Mouse (Mus musculus) lung, postnatal 10 days (tissue): ENCODE results near the gene Supt20.

Experiments
- DNase-seq: peaks from one replicate; pipeline ENCODE4 v3.0.0; 2021

The Supt20 gene

DNA sequence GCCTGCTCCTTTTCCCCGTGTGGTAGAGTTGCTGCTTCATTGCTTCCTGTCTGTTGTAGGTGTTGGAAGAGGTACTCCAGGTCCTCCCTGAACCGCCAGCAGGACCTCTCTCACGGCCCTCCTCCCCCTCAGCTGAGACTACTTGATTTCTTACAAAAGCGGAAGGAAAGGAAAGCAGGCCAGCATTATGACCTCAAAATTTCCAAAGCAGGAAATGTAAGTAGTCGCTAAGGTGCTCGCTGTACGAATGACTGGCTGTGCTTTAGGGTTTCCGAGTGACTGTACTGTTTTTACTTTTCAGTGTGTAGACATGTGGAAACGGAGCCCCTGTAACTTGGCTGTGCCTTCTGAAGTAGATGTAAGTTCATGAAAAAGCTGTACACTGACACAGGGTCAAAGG is 16.4 kb downstream of the Supt20 start:
- DNase-seq = no peak

- no peak for DNase-seq
Observed at GRCm38 (mm10) chr3:54714253-54714652, 21.6 kb downstream of the Supt20 start, which contains the start of gene Gm21958. Gm21958 (minus strand) TSS chr3:54714353.

- no peak for DNase-seq
Observed at GRCm38 (mm10) chr3:54715461-54715860, 22.9 kb downstream of the Supt20 start.

DNA sequence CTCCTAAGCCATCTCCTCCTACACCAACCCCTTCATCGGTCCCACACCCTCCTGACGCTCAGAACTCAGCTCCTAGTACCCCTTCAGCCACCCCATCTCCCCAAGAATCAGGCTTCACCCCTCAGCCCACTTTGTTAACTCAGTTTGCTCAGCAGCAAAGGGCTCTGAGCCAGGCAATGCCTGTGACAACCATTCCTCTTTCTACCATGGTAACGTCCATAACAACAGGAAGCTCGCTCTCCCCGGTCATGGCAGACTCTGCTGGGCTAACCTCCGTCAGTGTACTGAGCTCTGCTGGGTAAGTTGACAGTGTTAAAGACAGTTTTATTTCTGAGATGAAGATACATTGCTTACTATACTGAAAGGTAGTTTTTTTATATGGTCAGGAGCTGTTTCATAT is 24.7 kb downstream of the Supt20 start:
- DNase-seq = no peak

DNA sequence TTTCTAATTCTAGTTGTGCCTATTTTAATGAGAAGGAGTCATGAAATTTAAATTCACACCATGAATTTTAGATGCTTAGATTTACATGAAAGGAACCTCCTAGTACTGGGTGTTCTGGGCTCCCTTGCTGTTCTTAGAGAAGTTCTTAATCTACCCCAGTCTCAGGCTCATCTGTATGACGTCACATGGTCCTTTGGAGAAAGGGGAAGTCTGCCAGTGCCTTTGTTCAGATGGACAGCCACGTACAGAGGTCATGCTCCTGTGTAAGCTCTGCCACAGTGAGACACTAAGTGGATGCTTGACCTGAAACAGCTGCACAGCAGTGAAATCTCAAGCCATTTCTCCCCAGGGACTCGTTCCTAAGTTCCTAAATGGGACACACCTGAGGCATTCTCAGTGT is 26.3 kb downstream of the Supt20 start:
- DNase-seq = no peak

DNA sequence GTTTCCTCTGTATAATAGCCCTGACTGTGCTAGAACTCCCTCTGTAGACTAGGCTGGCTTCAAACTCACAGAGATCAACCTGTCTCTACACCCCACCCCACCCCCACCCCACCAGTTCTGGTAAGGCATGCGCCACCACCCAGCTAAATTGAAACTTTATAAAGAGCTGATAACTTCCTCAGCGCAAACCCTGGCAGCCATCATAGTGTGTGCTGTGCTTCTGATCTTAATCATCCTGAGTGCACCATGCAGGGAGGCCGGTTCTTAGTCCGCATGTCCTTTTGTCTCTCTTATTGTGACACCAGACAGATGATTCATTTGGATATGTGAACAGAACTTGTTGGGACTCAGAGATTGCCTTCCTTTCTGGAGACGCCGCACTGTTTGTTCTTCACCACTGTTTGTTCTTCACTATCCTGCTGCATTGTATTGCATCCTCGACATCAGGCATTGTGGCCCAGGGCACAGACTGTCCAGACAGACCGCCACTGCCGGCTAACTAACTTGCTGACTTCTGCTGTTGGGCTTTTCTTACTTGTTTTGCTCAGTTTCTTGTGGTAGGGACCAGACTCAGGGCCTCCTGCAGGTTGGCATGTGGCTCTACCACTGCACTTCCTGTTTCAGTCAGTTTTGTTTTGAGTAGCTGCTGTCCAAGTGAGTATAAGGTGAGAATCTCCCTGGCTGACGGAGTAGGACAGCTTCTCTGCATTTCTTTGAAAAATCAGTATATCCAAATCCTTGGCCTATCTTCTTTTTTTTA is 31.3 kb downstream of the Supt20 start:
- DNase-seq = no peak

- no peak for DNase-seq
Observed at GRCm38 (mm10) chr3:54725344-54725743, 32.7 kb downstream of the Supt20 start.

GRCm38 (mm10) chr3:54727588-54727987 is 35.0 kb downstream of the Supt20 start:
- no peak for DNase-seq

GRCm38 (mm10) chr3:54728100-54728499 is 35.5 kb downstream of the Supt20 start:
- no peak for DNase-seq

DNA sequence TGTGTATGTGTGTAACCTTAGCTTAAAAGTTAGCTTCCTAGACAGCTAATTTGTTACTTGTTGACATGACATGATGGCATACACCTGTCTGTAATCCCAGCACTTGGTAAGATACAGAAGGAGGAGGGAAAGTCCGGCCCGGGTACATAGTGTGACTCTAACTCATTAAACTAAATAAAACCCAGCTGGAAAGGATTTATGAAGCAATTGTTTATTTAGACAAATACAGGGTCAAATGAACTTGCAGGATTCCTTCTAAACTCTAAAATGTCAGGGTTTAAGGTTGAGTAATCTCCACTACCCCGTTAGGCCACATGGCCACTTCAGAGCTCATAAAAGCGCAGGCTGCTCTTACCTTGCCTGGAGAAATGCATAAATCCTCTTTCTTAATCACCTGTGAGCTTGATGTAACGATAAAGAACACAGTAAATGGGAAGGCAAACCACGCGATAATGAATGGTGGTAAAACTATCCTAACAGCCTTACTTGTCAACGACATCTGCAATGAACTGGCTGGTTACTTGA is 39.1 kb downstream of the Supt20 start:
- no peak for DNase-seq

- no peak for DNase-seq
Observed at GRCm38 (mm10) chr3:54732371-54732770, 39.8 kb downstream of the Supt20 start.

GRCm38 (mm10) chr3:54734411-54735246 is 42.0 kb downstream of the Supt20 start:
- peak; percentile 93 for DNase-seq

DNA sequence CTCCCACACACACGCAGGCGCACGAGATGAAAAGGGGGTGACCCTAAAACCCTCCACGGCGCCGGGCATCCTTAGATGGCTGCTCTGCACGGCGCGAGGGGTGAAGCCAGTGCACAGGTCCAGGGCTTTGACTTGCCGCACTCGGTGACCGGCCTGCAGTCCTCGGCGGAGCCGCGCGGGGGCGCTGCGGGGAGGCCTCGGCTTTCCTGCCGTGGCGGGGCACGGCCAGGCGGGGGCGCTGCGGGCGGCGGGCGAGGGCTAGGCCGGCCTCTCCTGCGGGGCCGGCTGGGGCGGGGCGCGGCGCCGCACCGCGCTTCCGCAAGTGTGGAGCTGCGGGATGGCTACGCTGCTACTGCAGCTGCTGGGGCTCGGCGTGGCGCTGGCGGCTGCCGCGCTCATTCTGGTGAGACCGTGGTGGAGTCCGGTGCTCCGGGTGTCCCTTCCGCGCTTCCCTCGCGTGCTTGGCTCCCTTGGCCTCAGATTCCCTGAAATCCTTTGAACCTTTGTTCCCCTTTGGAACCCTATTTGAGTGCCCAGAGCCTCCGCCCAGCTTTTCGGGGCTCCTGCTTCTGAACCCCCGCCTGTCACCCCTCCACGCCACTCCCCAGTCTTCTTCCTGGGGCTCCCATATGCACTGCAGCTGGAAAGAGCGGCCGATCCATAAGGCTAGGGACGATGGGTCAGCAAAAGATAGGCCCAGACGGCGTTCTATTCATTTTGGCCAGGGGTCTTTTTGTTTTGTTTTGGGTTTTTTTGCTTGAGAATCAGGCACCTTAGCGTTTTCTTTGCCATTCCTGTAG is 42.8 kb downstream of the Supt20 start, which contains the start of the genes Exosc8 and Alg5:
Gene Exosc8 (minus strand): TSS at position 147 of the 800 bp plus-strand sequence.
Gene Alg5 (plus strand): TSS at position 293 of the 800 bp plus-strand sequence.
- peak; percentile 91 for DNase-seq

- DNase-seq = peak; percentile 12
Observed at GRCm38 (mm10) chr3:54736101-54736927, 43.7 kb downstream of the Supt20 start.

DNA sequence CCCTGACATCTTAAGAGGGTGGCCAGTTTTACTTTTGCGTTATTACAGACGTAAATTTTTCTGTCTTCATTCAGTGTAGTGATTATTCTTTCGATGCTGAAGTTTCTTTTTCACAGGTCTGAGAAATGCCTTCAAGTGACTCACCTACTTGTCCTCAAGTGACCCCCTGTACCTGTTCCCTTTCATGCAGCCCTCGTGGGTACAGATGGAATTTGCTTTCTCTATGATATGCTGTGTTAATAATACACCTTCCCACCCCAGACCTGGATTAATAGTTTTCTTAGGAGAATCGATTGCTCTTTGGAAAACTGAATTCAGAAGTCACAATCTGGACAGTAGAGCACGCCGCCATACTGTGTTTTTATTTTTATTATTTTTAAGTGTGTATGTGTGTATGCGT is 44.7 kb downstream of the Supt20 start:
- DNase-seq = no peak

DNA sequence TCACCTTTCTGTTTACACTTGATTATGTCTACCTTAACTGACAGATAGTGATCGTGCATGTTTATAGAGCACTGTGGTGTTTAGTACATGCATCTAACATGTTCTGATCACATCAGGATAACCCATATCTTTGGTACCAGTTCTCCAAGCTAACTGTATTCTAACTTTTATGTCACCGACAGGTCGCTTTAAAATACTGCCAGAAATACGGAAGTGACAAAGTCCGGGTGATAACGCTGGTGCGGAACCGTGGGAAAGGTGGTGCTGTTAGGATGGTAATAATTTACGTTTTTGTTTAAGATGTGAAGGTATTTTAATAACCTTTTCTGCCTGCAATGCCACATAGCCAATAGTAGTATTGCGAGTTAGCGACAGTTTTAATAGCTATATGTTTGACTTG is 49.4 kb downstream of the Supt20 start:
- DNase-seq = no peak

GRCm38 (mm10) chr3:54745799-54746198 is 53.2 kb downstream of the Supt20 start:
- peak; percentile 48 for DNase-seq

- DNase-seq = no peak
Observed at GRCm38 (mm10) chr3:54753411-54753810, 60.8 kb downstream of the Supt20 start.

DNA sequence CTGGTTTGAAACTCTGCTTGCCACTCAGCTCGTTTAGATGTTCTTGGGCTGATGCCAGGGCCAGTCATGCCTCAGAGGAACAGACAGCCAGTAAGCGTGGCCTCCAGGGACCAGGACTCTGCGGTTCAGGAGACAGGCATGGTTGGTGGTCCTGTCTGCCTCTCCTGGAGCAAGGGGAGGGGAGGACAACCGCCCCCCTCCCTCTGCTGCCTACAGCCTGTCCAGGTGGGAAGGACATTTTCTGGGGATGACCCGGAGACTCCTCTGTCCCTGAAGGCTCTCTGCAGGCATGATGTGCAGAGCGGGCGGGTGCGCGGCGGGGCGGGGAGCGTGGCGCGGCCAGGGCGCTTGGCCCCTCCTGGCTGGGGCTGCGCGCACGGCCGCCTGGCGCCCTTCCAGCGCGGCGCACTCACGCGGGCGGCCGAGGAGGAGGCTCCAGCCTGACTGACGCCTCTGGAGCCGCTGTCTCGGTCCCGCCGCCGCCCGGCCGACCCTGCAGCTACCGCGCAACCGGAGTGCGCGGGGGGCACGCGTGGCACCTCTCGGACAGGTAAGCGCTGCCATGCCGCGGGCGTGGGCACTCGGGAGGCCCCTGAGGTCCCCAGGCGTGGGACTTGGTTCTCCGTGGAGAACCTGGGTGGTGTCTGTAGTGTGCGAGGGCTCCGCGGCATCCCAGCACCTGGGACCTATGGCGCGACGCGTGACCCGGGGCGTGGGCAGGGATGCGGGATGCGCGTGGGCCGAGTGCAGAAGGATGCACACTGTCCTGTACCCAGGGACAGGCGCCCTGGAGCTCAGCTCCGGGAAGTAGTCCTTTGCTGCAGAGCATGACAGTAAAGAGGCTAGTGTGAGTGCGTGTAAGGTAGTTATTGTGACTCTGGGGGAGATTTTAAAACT is 62.8 kb downstream of the Supt20 start, which contains the start of gene Smad9:
Gene Smad9 (plus strand): TSS at position 438 of the 897 bp plus-strand sequence.
- peak; percentile 70 for DNase-seq

GRCm38 (mm10) chr3:54756058-54756457 is 63.5 kb downstream of the Supt20 start:
- peak; percentile 59 for DNase-seq

GRCm38 (mm10) chr3:54757446-54757845 is 64.8 kb downstream of the Supt20 start:
- DNase-seq = no peak
